Mouse (Mus musculus) gastrocnemius, adult 8-10 months (tissue): ENCODE measurements around the gene Trim7. TPM values are rescaled to one million over a fixed set of nuclear protein-coding genes. Genes with fewer than 3 reads are reported as not detected.
A peak's percentile ranks its signal among the peaks of the same experiment; 100 is the strongest.
"Not testable (repeated sequence)": the region's sequence is repeated elsewhere in the genome, so short reads cannot be mapped to it uniquely, and the experiment has no call there.

Experiments
- DNase-seq, 2 experiments: peaks; one replicate each; pipeline ENCODE4 v3.0.0; 2022; ENCODE audit warnings: low spot score in 2 of 2
- total RNA-seq, 4 experiments: library from RNA; stranded (reverse); gene quantifications; 2 replicates each; pipeline ENCODE4 v1.2.4; 2022

Trim7 gene
- total RNA-seq, 4 experiments from 2014 or later = 25.5 to 30.8 (median 29.7) TPM

DNA sequence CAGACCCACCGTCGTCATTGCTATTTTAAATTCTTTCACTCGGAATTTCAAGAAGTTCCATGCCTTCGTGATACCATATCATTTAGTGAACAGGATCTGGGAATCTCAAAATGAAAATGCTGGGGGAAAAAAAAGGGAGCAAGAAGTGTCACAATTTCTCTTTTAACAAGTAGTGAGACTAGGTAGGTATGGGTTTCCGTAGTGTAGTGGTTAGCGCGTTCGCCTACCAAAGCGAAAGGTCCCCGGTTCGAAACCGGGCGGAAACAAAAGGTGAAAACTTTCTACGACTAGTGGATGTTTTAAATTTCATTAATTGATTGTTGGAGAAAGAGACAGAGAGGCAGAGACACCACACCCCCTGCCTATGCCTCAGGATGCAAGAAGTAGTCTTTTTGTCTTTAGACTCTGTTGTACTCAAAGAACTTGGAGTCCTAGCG is 2.4 kb upstream of the Trim7 start:
- no peak for DNase-seq

DNA sequence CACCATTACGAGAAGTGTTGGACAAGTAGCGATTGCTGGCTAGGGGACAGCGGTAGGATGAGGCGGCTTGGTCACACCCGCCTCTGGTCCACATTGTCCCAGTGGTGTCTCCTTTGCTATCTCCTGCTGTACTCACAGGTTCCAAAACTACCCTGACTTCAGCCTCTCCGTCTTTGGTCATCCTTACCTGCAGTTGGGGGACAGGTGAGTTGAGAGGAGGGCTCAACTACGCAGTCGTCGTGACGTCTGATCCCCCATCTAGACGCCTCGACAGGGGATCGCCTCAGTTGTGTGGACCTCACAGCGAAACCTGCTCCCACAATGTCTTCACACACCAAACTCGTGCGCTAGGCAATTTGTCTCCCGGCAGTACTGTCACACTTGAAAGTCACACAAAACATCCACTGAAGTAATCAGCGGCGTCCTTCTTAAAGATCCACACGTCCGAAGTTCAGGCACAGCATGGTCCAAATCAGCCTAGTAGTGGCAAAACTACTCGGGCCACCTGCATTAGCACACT is 1.6 kb upstream of the Trim7 start:
- no peak for DNase-seq

DNA sequence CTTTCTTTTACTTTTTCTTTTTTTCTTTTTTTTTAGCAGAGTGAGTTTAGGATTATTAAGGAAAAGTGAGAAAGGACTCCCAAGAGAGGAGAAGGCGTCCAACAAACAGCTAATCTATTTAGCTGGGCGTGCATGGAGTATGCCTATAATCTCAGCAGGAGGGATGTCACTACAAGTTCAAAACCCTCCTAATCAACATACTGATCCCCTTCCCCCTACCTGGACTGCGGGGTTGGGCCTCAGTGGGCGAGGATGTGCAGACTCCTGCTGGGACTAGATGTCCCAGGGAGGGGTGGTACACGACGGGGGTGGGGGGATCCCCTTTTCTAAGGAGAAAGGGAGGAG is 784 bp downstream of the Trim7 start:
- no peak for DNase-seq

- no peak for DNase-seq
These were observed 2.0 kb downstream of the Trim7 start for GRCm38 (mm10) chr11:48827926-48828325.

DNA sequence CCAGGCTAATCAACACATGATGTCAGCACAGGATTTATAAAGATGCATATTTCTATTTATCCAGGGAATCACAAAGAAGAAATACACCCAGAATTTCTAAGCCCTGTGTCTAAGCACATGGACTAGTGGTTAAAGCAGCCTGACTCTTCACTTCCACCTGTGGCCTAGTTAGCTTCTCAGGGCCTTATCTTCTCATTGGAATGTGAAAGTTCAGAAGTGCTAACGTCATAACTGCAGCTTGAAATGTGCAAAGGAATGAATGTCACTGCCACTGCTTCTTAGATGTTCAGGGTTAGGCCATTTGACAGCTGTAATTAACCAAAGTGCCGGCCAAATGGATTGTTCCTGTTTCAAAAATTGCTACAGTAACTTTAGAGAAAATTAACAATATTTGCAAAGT is 4.3 kb downstream of the Trim7 start:
- no peak for DNase-seq

DNA sequence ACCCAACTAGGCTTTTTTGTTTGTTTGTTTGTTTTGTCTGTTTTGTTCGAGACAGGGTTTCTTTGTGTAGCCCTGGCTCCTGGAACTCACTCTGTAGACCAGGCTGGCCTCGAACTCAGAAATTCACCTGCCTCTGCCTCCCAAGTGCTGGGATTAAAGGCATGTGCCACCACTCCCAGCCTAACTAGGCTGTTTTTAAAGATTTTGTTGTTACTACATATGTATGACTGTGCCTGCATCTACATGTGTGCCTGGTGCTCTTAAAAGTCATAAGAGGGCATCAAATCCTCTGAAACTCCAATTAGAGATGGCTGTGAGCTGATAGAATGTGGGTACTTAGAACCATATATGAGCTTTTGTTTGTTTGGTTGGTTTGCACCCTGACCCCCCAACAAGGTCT is 5.3 kb downstream of the Trim7 start:
- DNase-seq = no peak

GRCm38 (mm10) chr11:48833078-48833730 is 7.3 kb downstream of the Trim7 start:
- DNase-seq = no peak

DNA sequence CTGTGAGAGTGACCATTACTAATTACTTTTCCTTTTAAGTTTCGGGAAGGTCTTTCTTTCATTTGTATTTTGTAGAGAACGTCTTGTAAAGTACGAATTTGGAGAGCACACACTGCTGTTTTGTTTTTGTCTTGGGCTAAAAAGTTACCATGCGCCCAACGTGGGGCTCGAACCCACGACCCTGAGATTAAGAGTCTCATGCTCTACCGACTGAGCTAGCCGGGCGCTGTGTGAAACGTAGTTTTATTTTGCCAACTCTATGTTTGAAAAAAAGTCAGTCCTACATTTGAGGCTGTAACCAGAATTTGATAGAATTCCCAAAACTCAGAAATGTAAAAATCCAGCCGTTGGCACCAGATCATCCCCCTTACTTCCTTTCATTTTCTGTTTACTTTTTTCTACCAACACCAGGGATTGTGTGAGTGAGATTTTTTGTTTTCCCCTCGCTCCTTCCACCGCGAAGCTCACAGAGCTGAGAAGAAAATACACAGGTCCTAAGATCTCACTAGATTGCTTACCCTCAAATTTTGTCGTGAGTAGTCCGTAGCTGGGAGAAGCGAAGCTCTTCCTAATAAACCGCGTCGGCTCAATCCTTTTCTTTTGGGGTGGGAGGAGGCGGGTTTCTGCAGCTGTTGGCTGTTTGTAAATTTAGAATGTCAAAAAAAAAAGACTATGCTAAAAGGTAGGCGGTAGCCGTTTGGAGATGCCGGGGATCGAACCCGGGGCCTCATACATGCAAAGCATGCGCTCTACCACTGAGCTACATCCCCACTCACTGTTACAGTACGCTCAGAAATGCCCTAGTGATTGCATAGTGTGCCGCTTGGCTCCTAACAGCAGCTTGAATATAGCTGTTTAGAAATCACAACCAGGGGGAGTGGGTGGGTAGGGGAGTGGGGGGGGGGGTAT is 8.0 kb downstream of the Trim7 start:
- DNase-seq = peak; percentile 85 to 86

DNA sequence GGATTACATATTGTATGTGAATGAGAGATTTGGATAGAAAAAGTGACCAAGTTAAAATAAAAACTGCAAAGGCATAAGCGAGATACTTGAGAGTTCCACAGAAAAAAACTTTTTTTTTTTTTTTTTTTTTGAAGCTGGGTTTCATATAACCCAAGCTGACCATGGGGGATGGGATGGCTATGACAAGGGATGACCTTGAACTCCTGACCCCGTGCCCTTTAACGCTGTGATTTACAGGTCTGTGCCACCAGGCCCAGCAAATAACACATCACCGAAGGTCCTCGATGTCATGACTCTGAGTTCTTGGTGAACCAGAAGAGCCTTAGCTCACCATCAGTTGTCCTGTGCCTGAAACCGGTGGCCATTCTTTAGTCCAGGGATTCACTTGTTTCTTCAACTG is 10.0 kb downstream of the Trim7 start:
- DNase-seq = no peak

- peak; percentile 80 to 89 for DNase-seq
These were observed 11.0 kb downstream of the Trim7 start for GRCm38 (mm10) chr11:48836990-48837309.

GRCm38 (mm10) chr11:48837310-48838180 is 11.6 kb downstream of the Trim7 start:
- DNase-seq = peak in 1 of 2 experiments; percentile 65

- no peak for DNase-seq
These were observed 12.3 kb downstream of the Trim7 start for GRCm38 (mm10) chr11:48838181-48838797.

DNA sequence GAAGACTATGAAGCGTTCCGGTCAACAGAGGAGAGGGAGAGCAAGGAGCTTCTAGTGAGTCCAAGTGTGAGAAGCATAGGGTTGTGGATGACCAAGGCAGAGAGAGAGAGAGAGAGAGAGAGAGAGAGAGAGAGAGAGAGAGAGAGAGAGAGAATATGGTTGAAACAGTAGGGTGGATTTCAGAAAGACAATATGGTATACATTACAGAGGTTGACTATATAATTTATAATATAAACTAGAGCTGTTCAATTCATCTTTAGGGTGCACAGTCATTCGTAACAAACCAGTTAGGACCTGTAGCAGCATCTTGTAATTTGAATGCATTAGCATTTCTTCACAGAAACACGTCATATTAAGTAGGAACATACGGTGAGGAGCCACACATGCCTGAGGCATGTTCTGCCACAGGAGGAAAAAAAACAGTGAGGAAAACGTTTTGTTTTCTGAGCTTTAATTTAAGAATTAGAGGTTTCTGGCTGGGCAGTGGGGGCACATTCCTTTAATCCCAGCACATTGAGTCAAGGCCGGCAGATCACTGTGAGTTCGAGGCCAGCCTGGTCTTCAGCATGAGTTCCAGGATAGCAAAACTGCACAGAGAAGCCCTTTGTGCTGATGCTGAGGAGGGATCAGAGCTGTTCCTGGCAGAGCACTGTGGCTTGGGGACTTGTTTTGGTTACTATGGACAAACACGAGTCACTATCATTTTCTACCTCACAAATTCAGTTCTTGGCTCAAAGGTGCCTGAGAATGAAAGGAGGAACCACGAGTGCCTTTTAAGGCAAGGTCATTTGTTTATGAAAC is 13.1 kb downstream of the Trim7 start:
- no peak for DNase-seq

GRCm38 (mm10) chr11:48840805-48841204 is 14.9 kb downstream of the Trim7 start:
- DNase-seq = no peak

DNA sequence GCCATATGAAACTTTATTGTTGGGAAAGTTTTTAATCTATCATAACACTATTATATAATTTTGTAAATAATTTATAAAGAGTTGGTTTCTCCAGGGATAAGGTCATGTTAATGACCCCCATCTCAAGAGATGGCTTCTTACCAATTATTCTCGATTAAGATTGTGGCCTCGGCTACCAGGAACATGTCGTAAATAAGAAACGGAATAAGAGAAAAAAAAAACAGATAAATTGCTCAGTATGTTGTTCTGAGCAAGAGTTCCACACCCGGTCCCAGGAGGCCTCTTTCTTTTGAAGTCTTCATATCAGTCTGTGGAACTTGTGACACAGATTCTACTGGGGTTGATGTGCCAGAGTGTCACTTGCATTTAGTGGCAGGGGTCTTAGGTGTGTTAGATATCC is 15.3 kb downstream of the Trim7 start:
- DNase-seq = no peak

GRCm38 (mm10) chr11:48842378-48842792 is 16.4 kb downstream of the Trim7 start:
- no peak for DNase-seq

- DNase-seq = no peak
These were observed 17.3 kb downstream of the Trim7 start for GRCm38 (mm10) chr11:48843202-48843601.

GRCm38 (mm10) chr11:48844309-48844708 is 18.4 kb downstream of the Trim7 start:
- DNase-seq = no peak

GRCm38 (mm10) chr11:48845244-48845815 is 19.4 kb downstream of the Trim7 start:
- peak in 1 of 2 experiments; percentile 38 for DNase-seq

DNA sequence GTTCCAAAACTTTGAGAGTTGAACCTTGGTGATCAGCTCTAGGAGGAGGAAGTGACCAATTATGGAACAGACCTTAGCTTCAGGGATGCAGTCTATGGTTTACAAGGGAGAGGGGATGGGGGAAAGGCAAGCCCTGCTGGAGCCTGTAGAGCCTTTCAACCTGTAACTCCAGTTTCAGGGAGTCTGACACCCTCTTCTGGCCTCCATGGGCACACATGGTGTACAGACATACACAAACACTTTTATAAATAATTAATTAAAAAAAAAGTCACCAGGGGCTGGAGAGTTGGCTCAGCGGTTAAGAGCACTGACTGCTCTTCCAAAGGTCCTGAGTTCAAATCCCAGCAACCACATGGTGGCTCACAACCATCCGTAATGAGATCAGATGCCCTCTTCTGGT is 20.4 kb downstream of the Trim7 start:
- not testable (repeated sequence) for DNase-seq
